Mouse (Mus musculus): Measurements from ENCODE around the gene 1700003E16Rik. TPM values are rescaled to one million over a fixed set of nuclear protein-coding genes. Genes with fewer than 3 reads are reported as not detected.
A peak's percentile ranks its signal among the peaks of the same experiment; 100 is the strongest.

Gene 1700003E16Rik
- polyA plus RNA-seq, 1 experiment from 2014 or later, result 5.2 TPM

DNA sequence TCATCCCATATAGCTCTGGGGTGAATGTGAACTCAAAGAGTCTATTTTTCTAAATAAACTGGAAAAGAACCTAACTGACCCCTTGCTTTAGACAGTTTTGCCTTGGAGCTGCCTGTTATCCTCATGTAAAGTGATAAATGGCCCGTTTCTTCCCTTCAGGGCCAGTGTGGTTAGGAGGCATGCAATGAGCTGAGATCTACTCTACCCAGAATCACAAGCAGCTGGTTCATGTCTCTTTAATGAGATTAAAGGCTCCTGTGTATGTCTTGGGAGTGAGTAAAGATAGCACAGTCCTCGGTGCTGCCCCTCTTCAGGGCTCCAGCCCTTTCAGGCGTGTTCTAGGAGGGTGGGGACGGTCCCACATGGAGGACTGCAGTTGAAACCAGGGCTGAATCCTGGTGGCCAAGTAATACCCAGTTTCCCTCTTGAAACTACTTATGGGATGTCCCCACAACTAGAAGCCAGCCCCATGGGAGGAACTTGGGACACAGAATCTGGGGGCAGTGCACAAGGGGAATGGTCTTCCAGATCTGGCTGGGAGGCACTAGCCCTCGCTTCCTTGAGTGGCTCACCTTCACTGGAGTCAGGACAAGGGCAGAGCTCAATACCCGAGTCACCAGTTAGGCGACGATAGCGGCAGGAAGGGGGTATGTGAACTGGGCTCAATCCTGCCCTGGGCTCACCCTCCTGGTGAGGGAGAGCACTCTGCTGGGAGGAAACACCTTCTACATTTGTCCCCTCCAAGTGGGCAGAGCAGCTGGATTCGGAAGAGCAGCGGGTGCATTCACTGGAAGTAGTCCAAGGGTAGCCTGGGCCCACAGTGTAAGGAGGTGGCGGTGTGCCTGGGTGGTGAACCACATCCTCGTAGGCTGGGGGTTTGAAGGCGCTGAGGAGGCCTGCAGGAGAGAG is 37.1 kb upstream of the 1700003E16Rik start:
- no peaks in the 10 kb centered on the region for H3K9me3 ChIP-seq (replicated peaks)
- WGBS, result 89% methylated on average over 14 of the region's 14 CpGs

DNA sequence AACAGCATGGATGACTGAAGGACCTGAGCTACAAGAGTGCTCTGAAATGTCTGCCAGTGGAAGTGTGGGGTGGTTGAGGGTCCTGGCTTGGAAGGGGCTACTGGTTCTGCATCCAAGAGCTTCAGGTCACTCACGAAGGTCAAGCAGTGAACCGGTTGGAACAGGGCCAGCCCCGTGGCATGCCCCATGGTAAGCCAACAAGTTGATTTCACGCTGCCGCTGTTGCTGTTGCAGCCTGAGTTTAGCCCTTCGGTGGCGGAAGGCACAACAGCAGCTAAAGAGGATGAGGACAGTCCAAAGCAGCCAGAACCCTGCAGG is 36.5 kb upstream of the 1700003E16Rik start:
- Histone ChIP-seq H3K4me3 (peak overlapping the region; percentile 82), H3K4me2 (replicated peaks) (peak overlapping the region; percentile 84), H3K27ac (peak overlapping the region; percentile 97; the same call in 1 of the 2 replicates), H3K4me1 (peaks cover 67% of the 10 kb centered on the region), H3K9me3 (replicated peaks) (no peaks in the 10 kb centered on the region), H3K27me3 (no peaks in the 10 kb centered on the region), H3K9ac (peak overlapping the region; percentile 91), H3K36me3 (peaks cover 29% of the 10 kb centered on the region)
- WGBS, result 75% methylated on average over 7 of the region's 7 CpGs
- no peak for ATAC-seq (ENCODE audit: low FRiP score)

More for the DNA sequence above, 37.1 kb upstream of the 1700003E16Rik start:
- ATAC-seq (ENCODE audit: low FRiP score), result no peak
- peak overlapping the region; percentile 91 for H3K9ac ChIP-seq
- H3K36me3 ChIP-seq, result peaks cover 29% of the 10 kb centered on the region
- peaks cover 65% of the 10 kb centered on the region for H3K4me1 ChIP-seq
- peak overlapping the region; percentile 84 for H3K4me2 ChIP-seq (replicated peaks)
- H3K4me3 ChIP-seq, result peak overlapping the region; percentile 82
- H3K27me3 ChIP-seq, result no peaks in the 10 kb centered on the region
- H3K27ac ChIP-seq, result no peak overlapping the region

DNA sequence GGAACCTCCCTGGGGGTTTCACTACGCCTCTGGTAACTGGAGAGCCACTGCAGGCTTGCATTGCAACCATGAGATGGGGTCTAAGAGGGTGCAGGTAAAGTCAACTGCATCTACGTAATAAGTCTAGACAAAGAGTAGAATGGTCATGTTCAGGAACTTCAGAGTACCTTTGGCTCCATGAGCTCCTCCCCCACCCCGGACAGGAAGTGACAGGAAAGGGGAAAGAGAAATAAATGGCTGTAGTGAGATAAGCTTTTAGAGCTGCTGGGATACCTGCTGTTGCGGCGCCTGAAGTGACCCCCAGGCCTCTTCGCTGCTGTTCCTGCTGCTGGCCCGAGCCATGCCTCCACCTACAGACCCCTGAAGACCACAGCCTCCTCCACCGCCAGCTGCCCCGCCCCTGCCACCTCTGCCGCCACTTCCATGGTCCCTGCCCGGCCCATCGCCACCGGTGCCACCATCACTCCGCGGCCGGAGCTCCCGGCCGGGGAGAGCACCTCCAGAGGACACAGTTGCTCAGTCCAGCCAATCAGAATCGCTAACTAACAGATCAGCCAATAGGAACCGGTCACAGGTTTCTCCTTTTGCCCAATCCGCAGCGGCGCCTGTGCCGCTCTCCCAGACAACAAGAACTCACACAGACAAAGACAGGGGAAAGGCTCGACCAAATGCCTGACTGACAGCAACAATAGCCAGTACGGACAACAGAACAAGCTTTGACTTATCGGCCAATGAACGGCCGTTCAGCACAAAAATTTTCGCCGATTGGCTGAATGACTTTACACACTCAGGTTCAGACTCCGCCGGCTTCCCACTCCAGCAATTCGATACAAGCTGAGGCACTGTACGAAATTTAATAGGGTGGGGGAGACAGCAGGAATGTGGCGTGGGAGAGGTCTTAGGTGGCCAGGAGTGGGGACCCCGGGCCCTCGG is 35.0 kb upstream of the 1700003E16Rik start, which contains the start of gene Wbp1:
Gene Wbp1, minus strand, starts transcription at position 630 of the 933 bp plus-strand sequence.
- H3K27me3 ChIP-seq, result no peaks in the 10 kb centered on the region
- ATAC-seq (ENCODE audit: low FRiP score), result peak; percentile 94
- H3K4me2 ChIP-seq (replicated peaks), result peak within 1 kb of the TSS; percentile 95
- H3K4me1 ChIP-seq, result peaks cover 64% of the 10 kb centered on the region
- WGBS, result under 1% methylated on average over 38 of the region's 38 CpGs
- H3K4me3 ChIP-seq, result peak within 1 kb of the TSS; percentile 82
- H3K9ac ChIP-seq, result peak within 1 kb of the TSS; percentile 97
- H3K9me3 ChIP-seq (replicated peaks), result no peaks in the 10 kb centered on the region
- peaks cover 29% of the 10 kb centered on the region for H3K36me3 ChIP-seq
- peak within 1 kb of the TSS; percentile 99 for H3K27ac ChIP-seq

DNA sequence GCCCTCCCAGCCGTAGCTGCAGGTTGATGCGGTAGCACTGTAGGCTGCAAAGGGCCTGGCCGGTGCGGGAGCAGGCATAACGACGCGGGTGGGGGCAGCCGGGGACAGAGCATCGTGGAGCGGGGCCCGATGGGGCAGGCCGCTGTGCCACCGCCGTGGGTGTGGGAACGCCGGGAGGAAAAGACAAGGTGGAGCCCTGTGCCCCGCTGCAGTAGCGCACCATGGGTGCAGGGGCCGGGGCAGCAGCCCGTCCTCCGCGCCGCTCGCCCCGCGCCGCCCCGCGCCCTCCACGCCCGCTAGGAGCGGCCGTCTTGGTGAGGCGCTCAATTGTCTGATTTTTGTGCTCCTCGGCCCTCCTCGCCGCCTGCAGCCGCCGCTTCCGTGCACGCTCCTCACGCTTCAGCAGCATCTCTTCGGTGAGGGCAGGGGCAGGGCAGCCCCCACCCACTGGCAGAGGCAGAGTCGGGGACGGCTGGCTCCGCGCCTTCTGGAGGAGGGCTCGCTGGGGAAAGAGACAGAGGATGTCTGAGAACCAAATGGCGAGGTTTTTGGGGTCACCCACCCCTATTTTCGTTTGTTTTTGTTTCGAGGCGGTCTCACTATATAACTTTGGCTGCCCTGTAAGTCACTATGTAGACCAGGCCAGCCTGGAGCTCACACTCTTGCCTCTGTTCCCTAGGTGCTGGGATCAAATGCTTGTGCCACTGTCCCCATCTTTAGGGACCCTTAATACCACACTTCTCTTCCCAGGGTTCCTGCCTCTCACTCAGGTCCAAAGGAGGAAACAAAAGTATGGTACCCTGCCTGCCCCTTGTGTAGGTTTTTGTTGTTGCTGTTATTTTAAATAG is 34.1 kb upstream of the 1700003E16Rik start:
- Histone ChIP-seq H3K27me3 (no peaks in the 10 kb centered on the region), H3K4me1 (peaks cover 55% of the 10 kb centered on the region), H3K36me3 (peaks cover 27% of the 10 kb centered on the region), H3K4me2 (replicated peaks) (peak overlapping the region; percentile 95), H3K4me3 (peak overlapping the region; percentile 82), H3K9ac (peak overlapping the region; percentile 97), H3K9me3 (replicated peaks) (no peaks in the 10 kb centered on the region), H3K27ac (peak overlapping the region; percentile 99)
- 2% methylated on average over 46 of the region's 52 CpGs for WGBS
- ATAC-seq (ENCODE audit: low FRiP score), result peak; percentile 11; the same call in 1 of the 2 replicates

DNA sequence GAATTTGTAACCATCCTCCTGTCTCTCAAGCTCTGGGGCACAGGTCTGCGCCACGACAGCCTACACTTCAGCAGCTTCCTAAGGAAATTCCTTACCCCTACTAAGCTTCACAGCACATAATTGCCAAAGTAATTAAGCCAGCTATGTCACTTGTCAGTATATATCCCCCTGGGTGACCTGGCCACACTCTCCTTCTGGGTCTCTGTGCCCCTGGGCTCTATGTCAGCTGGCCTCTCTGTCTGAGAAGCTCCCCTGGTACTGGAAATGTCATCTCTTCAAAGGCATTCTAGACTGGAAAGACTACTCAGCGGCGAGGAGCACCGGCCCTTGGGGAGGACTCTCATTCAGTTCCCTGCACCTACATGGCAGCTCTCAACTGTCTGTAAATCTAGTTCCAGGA is 33.2 kb upstream of the 1700003E16Rik start:
- Histone ChIP-seq H3K4me1 (peaks cover 48% of the 10 kb centered on the region), H3K36me3 (peaks cover 18% of the 10 kb centered on the region), H3K4me2 (replicated peaks) (peak overlapping the region; percentile 95), H3K9me3 (replicated peaks) (no peaks in the 10 kb centered on the region), H3K27ac (no peak overlapping the region), H3K4me3 (peak overlapping the region; percentile 82), H3K9ac (peak overlapping the region; percentile 97; the same call in 1 of the 2 replicates), H3K27me3 (no peaks in the 10 kb centered on the region)
- no peak for ATAC-seq (ENCODE audit: low FRiP score)
- 67% methylated on average over 5 of the region's 5 CpGs for WGBS

DNA sequence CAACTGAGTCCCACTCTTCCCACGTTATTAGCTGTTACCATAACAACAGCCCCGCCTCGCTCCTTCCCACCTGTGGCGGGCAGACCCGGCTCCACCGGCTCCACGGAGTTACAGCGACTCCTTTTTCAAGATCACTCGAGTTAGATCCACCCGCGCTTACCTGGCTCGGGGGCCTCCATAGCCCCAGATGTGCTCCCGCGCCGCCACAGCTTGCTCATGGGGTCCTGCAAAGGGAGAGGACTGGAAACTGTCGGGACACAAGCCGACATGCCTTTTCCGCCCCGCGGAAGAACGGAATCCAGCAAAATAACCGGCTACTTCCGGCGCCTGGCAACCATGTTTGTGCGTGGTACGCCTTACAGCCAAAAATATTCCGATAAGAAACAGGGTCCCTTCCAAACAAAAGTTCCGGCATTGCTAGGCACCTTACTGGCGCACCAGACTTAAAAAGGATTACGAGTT is 31.3 kb upstream of the 1700003E16Rik start:
- Histone ChIP-seq H3K9ac (peak overlapping the region; percentile 79), H3K36me3 (no peaks in the 10 kb centered on the region), H3K27ac (peak overlapping the region; percentile 74), H3K4me3 (peak overlapping the region; percentile 69), H3K9me3 (replicated peaks) (no peaks in the 10 kb centered on the region), H3K4me1 (peaks cover 37% of the 10 kb centered on the region), H3K27me3 (no peaks in the 10 kb centered on the region), H3K4me2 (replicated peaks) (peak overlapping the region; percentile 71)
- WGBS, result under 1% methylated on average over 30 of the region's 30 CpGs
- ATAC-seq (ENCODE audit: low FRiP score), result no peak

DNA sequence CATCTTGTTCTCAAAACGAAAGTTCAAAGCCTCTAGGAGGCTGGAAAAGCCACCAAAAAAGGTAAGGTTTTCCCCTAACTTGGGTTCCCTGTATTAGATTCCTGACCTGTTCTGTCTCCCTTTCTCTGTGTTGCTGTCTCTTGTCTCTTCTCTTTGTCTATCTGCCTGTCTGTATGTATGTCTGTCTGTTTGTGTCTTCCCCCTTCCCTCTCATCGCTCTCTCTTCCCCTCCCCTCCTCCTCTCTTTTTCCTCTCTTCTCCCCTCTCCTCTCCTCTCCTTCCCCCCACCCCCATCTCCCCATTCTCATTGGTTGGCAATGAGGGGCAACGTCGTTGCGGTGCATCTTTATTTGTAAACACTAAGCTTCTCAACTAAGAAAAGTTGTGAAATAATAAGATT is 30.9 kb upstream of the 1700003E16Rik start, which contains the start of gene Ino80b:
Gene Ino80b, minus strand, starts transcription at position 101 of the 400 bp plus-strand sequence.
- peak within 1 kb of the TSS; percentile 69 for H3K4me3 ChIP-seq
- no peaks in the 10 kb centered on the region for H3K36me3 ChIP-seq
- no peaks in the 10 kb centered on the region for H3K27me3 ChIP-seq
- no peak for ATAC-seq (ENCODE audit: low FRiP score)
- H3K4me2 ChIP-seq (replicated peaks), result peak within 1 kb of the TSS; percentile 71
- no peaks in the 10 kb centered on the region for H3K9me3 ChIP-seq (replicated peaks)
- H3K9ac ChIP-seq, result peak within 1 kb of the TSS; percentile 79
- H3K4me1 ChIP-seq, result peaks cover 32% of the 10 kb centered on the region
- WGBS, result 23% methylated on average over 5 of the region's 5 CpGs
- peak within 1 kb of the TSS; percentile 74 for H3K27ac ChIP-seq

DNA sequence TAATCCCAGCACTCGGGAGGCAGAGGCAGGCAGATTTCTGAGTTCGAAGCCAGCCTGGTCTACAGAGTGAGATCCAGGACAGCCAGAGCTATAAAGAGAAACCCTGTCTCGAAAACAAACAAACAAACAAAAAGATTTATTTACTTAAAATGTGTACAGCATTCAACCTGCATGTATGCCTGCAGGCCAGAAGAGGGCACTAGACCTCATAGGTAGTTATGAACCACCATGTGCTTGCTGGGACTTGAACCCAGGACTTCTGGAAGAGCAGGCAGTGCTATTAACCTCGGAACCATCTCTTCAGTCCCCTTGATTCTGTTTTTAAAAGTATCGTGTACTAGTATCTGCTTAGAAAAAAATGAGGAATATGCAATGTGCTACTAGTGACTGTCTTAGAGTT is 28.8 kb upstream of the 1700003E16Rik start:
- WGBS, result 95% methylated on average over 5 of the region's 5 CpGs
- no peak for ATAC-seq (ENCODE audit: low FRiP score)
- Histone ChIP-seq H3K9me3 (replicated peaks) (no peaks in the 10 kb centered on the region), H3K4me1 (peaks cover 24% of the 10 kb centered on the region), H3K9ac (no peak overlapping the region), H3K27ac (no peak overlapping the region), H3K4me3 (no peak overlapping the region), H3K36me3 (no peaks in the 10 kb centered on the region), H3K4me2 (replicated peaks) (no peak overlapping the region), H3K27me3 (no peaks in the 10 kb centered on the region)

DNA sequence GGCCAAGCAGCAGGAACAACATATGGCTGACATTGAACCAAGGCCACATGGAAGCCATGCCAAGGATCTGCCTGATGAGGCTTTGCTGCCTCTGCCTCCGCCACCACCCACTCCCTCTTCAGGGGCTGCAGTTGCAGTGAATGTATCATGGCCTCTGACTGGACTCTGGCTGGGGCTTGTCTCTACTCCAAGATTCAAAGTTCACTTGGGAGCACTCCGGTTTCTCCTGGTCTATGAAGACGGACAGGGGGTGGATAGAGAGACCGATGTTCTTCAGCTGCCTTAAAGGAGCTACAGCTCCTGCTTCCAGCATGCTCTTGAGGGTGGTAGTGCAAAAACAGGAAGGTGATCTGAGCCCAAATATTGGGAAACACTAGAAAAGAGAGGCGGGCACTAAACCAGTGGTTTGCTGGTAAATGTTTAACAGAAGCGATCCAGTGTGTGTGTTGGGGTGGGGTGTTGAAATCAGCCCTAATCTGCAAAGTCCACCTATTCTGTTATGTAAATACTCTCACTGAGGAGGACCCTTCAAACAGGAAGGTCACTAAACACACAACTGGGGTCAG is 24.7 kb upstream of the 1700003E16Rik start:
- Histone ChIP-seq H3K9me3 (replicated peaks) (no peaks in the 10 kb centered on the region), H3K4me1 (peaks cover 18% of the 10 kb centered on the region), H3K27ac (no peak overlapping the region), H3K9ac (no peak overlapping the region), H3K36me3 (no peaks in the 10 kb centered on the region), H3K4me2 (replicated peaks) (no peak overlapping the region), H3K4me3 (no peak overlapping the region), H3K27me3 (peaks cover 16% of the 10 kb centered on the region)
- 73% methylated on average over 6 of the region's 6 CpGs for WGBS
- no peak for ATAC-seq (ENCODE audit: low FRiP score)

DNA sequence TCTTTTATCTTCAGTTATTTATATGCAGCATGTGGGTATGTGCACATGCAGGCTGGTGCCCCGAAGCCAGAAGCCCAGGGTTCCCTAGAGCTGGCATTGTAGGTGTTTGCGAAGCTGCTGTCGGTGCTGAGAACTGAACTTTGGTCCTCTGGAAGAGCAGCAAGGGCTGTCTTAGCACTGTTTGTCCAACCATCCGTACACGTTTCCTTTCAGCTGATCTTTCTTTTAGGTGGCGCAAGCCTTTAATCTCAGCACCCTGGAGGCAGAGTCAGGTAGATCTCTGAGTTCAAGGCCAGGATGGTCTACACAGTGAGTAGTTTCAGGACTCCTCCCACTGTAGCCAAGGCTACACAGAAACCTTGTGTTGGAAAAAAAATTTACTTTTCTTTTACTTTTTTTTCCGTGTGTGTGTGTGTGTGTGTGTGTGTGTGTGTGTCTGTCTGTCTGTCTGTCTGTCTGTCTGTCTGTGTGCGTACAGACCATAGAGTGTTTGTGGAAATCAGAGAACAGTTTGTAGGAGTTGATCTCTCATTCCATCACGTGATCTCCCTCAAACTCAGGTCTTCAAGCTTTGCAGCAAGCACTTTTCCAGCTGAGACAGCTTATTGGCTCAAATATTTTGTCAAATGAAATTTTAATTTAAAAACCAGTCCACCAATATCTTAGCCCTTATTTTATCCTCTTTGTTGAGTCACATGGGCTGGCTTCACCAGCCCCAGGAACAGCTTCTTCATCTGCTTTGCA is 23.9 kb upstream of the 1700003E16Rik start:
- H3K9me3 ChIP-seq (replicated peaks), result no peaks in the 10 kb centered on the region
- WGBS, result 89% methylated on average over 9 of the region's 9 CpGs

More for the DNA sequence above, 23.9 kb upstream of the 1700003E16Rik start:
- Histone ChIP-seq H3K36me3 (no peaks in the 10 kb centered on the region), H3K9ac (no peak overlapping the region), H3K4me1 (peaks cover 22% of the 10 kb centered on the region), H3K27ac (no peak overlapping the region), H3K4me3 (no peak overlapping the region), H3K4me2 (replicated peaks) (no peak overlapping the region), H3K27me3 (peaks cover 16% of the 10 kb centered on the region)
- no peak for ATAC-seq (ENCODE audit: low FRiP score)
